Mouse (Mus musculus) limb, embryonic 13.5 days (tissue): ENCODE data around the gene Micall2. TPM values are rescaled to one million over a fixed set of nuclear protein-coding genes. Genes with fewer than 3 reads are reported as not detected.
A peak's percentile ranks its signal among the peaks of the same experiment; 100 is the strongest.
"Not testable (repeated sequence)": the region's sequence is repeated elsewhere in the genome, so short reads cannot be mapped to it uniquely, and the experiment has no call there.

Experiments used
- ATAC-seq: fragments of 200-750 bp; cut with Nextera tagmentation; 2 replicates; pipeline ENCODE4 v1.8.0; 2017; ENCODE audit warnings: low read depth, moderate number of reproducible peaks, moderate TSS enrichment; ENCODE audit not compliant: low FRiP score
- H3K27ac ChIP-seq: fragments of 300-500 bp; sonication (generic); 2 replicates; pipeline ENCODE4 v1.5.1; 2015; ENCODE audit warnings: inconsistent platforms, mild to moderate bottlenecking, moderate library complexity
- H3K27me3 ChIP-seq: fragments of 300-500 bp; sonication (generic); 2 replicates; pipeline ENCODE4 v1.6.1; 2015; ENCODE audit warnings: mild to moderate bottlenecking, inconsistent platforms
- H3K36me3 ChIP-seq: fragments of 300-500 bp; sonication (generic); 2 replicates; pipeline ENCODE4 v1.6.1; 2015; ENCODE audit warnings: inconsistent platforms, mild to moderate bottlenecking, moderate library complexity
- H3K4me1 ChIP-seq: fragments of 300-500 bp; sonication (generic); 2 replicates; pipeline ENCODE4 v1.6.1; 2015; ENCODE audit warnings: inconsistent platforms
- H3K4me2 ChIP-seq: fragments of 300-500 bp; sonication (generic); replicated peaks from 2 replicates; pipeline ENCODE4 v1.6.1; 2015; ENCODE audit warnings: inconsistent platforms, mild to moderate bottlenecking, moderate library complexity
- H3K4me3 ChIP-seq: fragments of 300-500 bp; sonication (generic); 2 replicates; pipeline ENCODE4 v1.5.1; 2015; ENCODE audit warnings: moderate library complexity, mild to moderate bottlenecking, inconsistent platforms
- H3K9ac ChIP-seq: fragments of 300-500 bp; sonication (generic); 2 replicates; pipeline ENCODE4 v1.6.1; 2015; ENCODE audit warnings: mild to moderate bottlenecking, inconsistent platforms
- H3K9me3 ChIP-seq: fragments of 300-500 bp; sonication (generic); 2 replicates; pipeline ENCODE4 v1.6.1; 2016; ENCODE audit warnings: inconsistent platforms
- WGBS: fragments of 180-500 bp; shearing (Covaris S2); methylation state at CpG from one replicate; pipeline ENCODE4 v1.1.7; 2015; 5-methylcytosine and 5-hydroxymethylcytosine counted together
- polyA plus RNA-seq: library from polyadenylated mRNA; unstranded; fragments of >200 nt; fragmentation: Nextera tagmentation; extraction: Ambion mirVana; gene quantifications from 2 replicates; pipeline ENCODE4 v1.2.1, GENCODE M21; 2015

Gene Micall2
- polyA plus RNA-seq, 1 experiment from 2014 or later: 5.4 TPM

GRCm38 (mm10) chr5:139745771-139746170, 9.6 kb upstream of the Micall2 start:
- H3K27me3 ChIP-seq: no peaks in the 10 kb centered on the region
- ATAC-seq: peak; percentile 76
- peaks cover 9% of the 10 kb centered on the region for H3K36me3 ChIP-seq
- no peak overlapping the region for H3K4me3 ChIP-seq
- no peak overlapping the region for H3K4me2 ChIP-seq
- H3K27ac ChIP-seq: no peak overlapping the region
- H3K9ac ChIP-seq: peak overlapping the region; percentile 43
- WGBS: 0% methylated on average over 3 of the region's 3 CpGs
- no peaks in the 10 kb centered on the region for H3K4me1 ChIP-seq
- H3K9me3 ChIP-seq: no peaks in the 10 kb centered on the region

- not testable (repeated sequence) for H3K27ac ChIP-seq, H3K4me1 ChIP-seq, H3K9me3 ChIP-seq, H3K4me2 ChIP-seq, H3K4me3 ChIP-seq, H3K36me3 ChIP-seq, ATAC-seq, H3K9ac ChIP-seq, H3K27me3 ChIP-seq
- 49% methylated on average over 3 of the region's 3 CpGs for WGBS
Measured at GRCm38 (mm10) chr5:139742640-139743039, 6.5 kb upstream of the Micall2 start.

- Histone ChIP-seq H3K4me2 (no peak overlapping the region), H3K4me1 (peaks cover 29% of the 10 kb centered on the region), H3K4me3 (no peak overlapping the region), H3K27me3 (no peaks in the 10 kb centered on the region), H3K9me3 (no peaks in the 10 kb centered on the region), H3K27ac (no peak overlapping the region), H3K36me3 (no peaks in the 10 kb centered on the region), H3K9ac (no peak overlapping the region)
- no peak for ATAC-seq
- WGBS: 67% methylated on average over 7 of the region's 7 CpGs
Measured at GRCm38 (mm10) chr5:139738592-139739315, 2.6 kb upstream of the Micall2 start.

GRCm38 (mm10) chr5:139737841-139738591, 1.9 kb upstream of the Micall2 start:
- 76% methylated on average over 14 of the region's 14 CpGs for WGBS
- Histone ChIP-seq H3K9me3 (no peaks in the 10 kb centered on the region), H3K36me3 (no peaks in the 10 kb centered on the region), H3K4me1 (peaks cover 36% of the 10 kb centered on the region), H3K27me3 (no peaks in the 10 kb centered on the region), H3K27ac (no peak overlapping the region), H3K4me3 (no peak overlapping the region), H3K4me2 (no peak overlapping the region), H3K9ac (no peak overlapping the region)
- ATAC-seq: no peak

- Histone ChIP-seq H3K36me3 (no peaks in the 10 kb centered on the region), H3K4me2 (peak overlapping the region; percentile 98), H3K9me3 (no peaks in the 10 kb centered on the region), H3K27me3 (no peaks in the 10 kb centered on the region), H3K4me3 (peak overlapping the region; percentile 57), H3K4me1 (peaks cover 45% of the 10 kb centered on the region), H3K27ac (peak overlapping the region; percentile 6; the same call in 1 of the 2 replicates), H3K9ac (no peak overlapping the region)
- WGBS: 11% methylated on average over 10 of the region's 10 CpGs
- peak; percentile 48; the same call in 1 of the 2 replicates for ATAC-seq
Measured at GRCm38 (mm10) chr5:139736504-139736940, 386 bp upstream of the Micall2 start.

GRCm38 (mm10) chr5:139734746-139735145, 1.4 kb downstream of the Micall2 start:
- Histone ChIP-seq H3K9ac (no peak overlapping the region), H3K27ac (no peak overlapping the region), H3K4me1 (peaks cover 63% of the 10 kb centered on the region), H3K36me3 (no peaks in the 10 kb centered on the region), H3K4me3 (peak overlapping the region; percentile 57), H3K9me3 (no peaks in the 10 kb centered on the region), H3K4me2 (peak overlapping the region; percentile 98), H3K27me3 (no peaks in the 10 kb centered on the region)
- WGBS: 75% methylated on average over 7 of the region's 7 CpGs
- no peak for ATAC-seq

- no peaks in the 10 kb centered on the region for H3K27me3 ChIP-seq
- H3K4me1 ChIP-seq: peaks cover 65% of the 10 kb centered on the region
- H3K9me3 ChIP-seq: no peaks in the 10 kb centered on the region
- H3K4me3 ChIP-seq: no peak overlapping the region
- H3K36me3 ChIP-seq: no peaks in the 10 kb centered on the region
- H3K27ac ChIP-seq: no peak overlapping the region
- 72% methylated on average over 3 of the region's 3 CpGs for WGBS
- no peak overlapping the region for H3K9ac ChIP-seq
- no peak overlapping the region for H3K4me2 ChIP-seq
- ATAC-seq: no peak
Measured at GRCm38 (mm10) chr5:139734016-139734415, 2.1 kb downstream of the Micall2 start.

GRCm38 (mm10) chr5:139732634-139733107, 3.5 kb downstream of the Micall2 start:
- Histone ChIP-seq H3K4me1 (peaks cover 65% of the 10 kb centered on the region), H3K27me3 (no peaks in the 10 kb centered on the region), H3K4me3 (no peak overlapping the region), H3K9ac (peak overlapping the region; percentile 25; the same call in 1 of the 2 replicates), H3K36me3 (no peaks in the 10 kb centered on the region), H3K4me2 (peak overlapping the region; percentile 31), H3K9me3 (no peaks in the 10 kb centered on the region), H3K27ac (peak overlapping the region; percentile 33)
- no peak for ATAC-seq
- WGBS: 41% methylated on average over 11 of the region's 11 CpGs

GRCm38 (mm10) chr5:139730712-139731486, 5.2 kb downstream of the Micall2 start:
- Histone ChIP-seq H3K9ac (peak overlapping the region; percentile 55), H3K4me2 (peak overlapping the region; percentile 39), H3K9me3 (no peaks in the 10 kb centered on the region), H3K4me1 (peaks cover 56% of the 10 kb centered on the region), H3K27me3 (no peaks in the 10 kb centered on the region), H3K27ac (peak overlapping the region; percentile 79), H3K36me3 (no peaks in the 10 kb centered on the region), H3K4me3 (no peak overlapping the region)
- 12% methylated on average over 8 of the region's 8 CpGs for WGBS
- no peak for ATAC-seq

- Histone ChIP-seq H3K27ac (no peak overlapping the region), H3K9me3 (no peaks in the 10 kb centered on the region)
- WGBS: 85% methylated on average over 11 of the region's 11 CpGs
Measured at GRCm38 (mm10) chr5:139727261-139727660, 8.9 kb downstream of the Micall2 start.

GRCm38 (mm10) chr5:139726186-139726585, 9.9 kb downstream of the Micall2 start:
- no peak for ATAC-seq
- no peak overlapping the region for H3K9ac ChIP-seq
- peaks cover 31% of the 10 kb centered on the region for H3K4me1 ChIP-seq
- H3K4me2 ChIP-seq: no peak overlapping the region
- 88% methylated on average over 3 of the region's 3 CpGs for WGBS
- no peaks in the 10 kb centered on the region for H3K36me3 ChIP-seq
- H3K27ac ChIP-seq: no peak overlapping the region
- no peaks in the 10 kb centered on the region for H3K27me3 ChIP-seq
- no peaks in the 10 kb centered on the region for H3K9me3 ChIP-seq
- H3K4me3 ChIP-seq: no peak overlapping the region

More at GRCm38 (mm10) chr5:139727261-139727660, 8.9 kb downstream of the Micall2 start:
- Histone ChIP-seq H3K9ac (no peak overlapping the region), H3K4me2 (no peak overlapping the region), H3K36me3 (no peaks in the 10 kb centered on the region), H3K4me1 (peaks cover 36% of the 10 kb centered on the region), H3K27me3 (no peaks in the 10 kb centered on the region), H3K4me3 (no peak overlapping the region)
- ATAC-seq: no peak
